Mouse (Mus musculus): ENCODE measurements at regions not wholly inside any gene's neighbourhood (a gene's known extent, or its start where the extent isn't known, plus 50 kb on each side); places are given as distances from the start of the nearest gene placed in this dataset.

- no peak overlapping the region for H3K4me3 ChIP-seq (ENCODE audit: low read depth, low read length)
- WGBS: 70% methylated on average over 6 of the region's 6 CpGs
- peak; percentile 21; the same call in 1 of the 2 replicates for ATAC-seq (ENCODE audit: low read depth)
- no peaks in the 10 kb centered on the region for H3K9me3 ChIP-seq (ENCODE audit: control insufficient read depth, low read length)
- H3K27me3 ChIP-seq (ENCODE audit: control insufficient read depth, insufficient read depth, low read length): no peaks in the 10 kb centered on the region
- no peak overlapping the region for H3K27ac ChIP-seq (ENCODE audit: low read depth, low read length)
- H3K36me3 ChIP-seq (ENCODE audit: control insufficient read depth, insufficient read depth, low read length): no peaks in the 10 kb centered on the region
- H3K4me1 ChIP-seq (ENCODE audit: control insufficient read depth, insufficient read depth, low read length): no peaks in the 10 kb centered on the region
- H3K9ac ChIP-seq (replicated peaks; ENCODE audit: low read depth, low read length): no peak overlapping the region
- H3K4me2 ChIP-seq (ENCODE audit: low read depth, low read length): no peak overlapping the region
Observed at GRCm38 (mm10) chr17:45879478-45880250, 146.0 kb upstream of the 1600014C23Rik start.

DNA sequence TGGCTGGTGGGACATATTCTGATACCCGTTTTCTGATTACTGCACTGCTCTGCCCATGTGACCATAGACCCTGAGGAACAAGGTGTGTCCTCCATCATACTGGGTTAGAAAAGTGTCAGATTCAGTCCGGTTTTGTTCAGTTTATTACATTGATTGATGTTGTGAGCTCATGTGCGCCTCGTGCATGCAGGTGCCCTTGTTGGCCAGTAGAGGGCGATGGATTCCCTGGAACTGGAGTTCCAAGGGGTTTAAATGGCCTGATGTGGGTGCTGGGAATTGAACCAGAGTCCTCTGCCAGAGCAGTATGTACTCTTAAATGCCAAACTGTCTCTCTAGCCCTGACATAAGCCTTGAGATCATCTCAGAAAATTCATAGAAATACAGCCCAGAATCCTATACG is 144.8 kb upstream of the 1600014C23Rik start:
- no peak for ATAC-seq (ENCODE audit: low read depth)
- WGBS: 91% methylated on average over 6 of the region's 6 CpGs
- Histone ChIP-seq H3K4me2 (ENCODE audit: low read depth, low read length) (no peak overlapping the region), H3K27ac (ENCODE audit: low read depth, low read length) (no peak overlapping the region), H3K9me3 (ENCODE audit: control insufficient read depth, low read length) (no peaks in the 10 kb centered on the region), H3K27me3 (ENCODE audit: control insufficient read depth, insufficient read depth, low read length) (no peaks in the 10 kb centered on the region), H3K4me1 (ENCODE audit: control insufficient read depth, insufficient read depth, low read length) (peaks cover 7% of the 10 kb centered on the region; the same call in 1 of the 2 replicates), H3K36me3 (ENCODE audit: control insufficient read depth, insufficient read depth, low read length) (no peaks in the 10 kb centered on the region), H3K9ac (replicated peaks; ENCODE audit: low read depth, low read length) (no peak overlapping the region), H3K4me3 (ENCODE audit: low read depth, low read length) (no peak overlapping the region)

GRCm38 (mm10) chr17:45875325-45875724 is 141.7 kb upstream of the 1600014C23Rik start:
- no peak for ATAC-seq (ENCODE audit: low read depth)
- no peak overlapping the region for H3K4me3 ChIP-seq (ENCODE audit: low read depth, low read length)
- WGBS: 94% methylated on average over 8 of the region's 8 CpGs

DNA sequence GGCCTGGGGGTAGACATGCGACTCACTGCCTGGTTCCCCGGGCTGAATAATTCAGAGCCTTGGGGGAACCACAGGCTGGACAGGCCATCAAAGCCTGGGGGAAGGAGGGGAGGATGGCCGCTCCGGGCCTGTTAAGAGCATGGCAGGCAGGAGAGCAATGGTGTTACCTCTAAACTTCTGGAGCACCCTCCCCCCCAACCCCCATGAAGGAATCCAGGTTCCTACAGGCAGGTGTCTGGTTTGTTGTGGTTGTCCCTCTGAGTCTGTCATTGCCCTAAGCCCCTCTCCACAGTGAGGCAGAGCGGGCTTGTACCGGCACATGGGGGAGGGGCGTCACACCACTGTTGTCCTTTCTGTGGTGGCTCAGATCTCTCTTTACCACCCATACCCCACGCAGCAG is 140.4 kb upstream of the 1600014C23Rik start:
- Histone ChIP-seq H3K27ac (ENCODE audit: low read depth, low read length) (peak overlapping the region; percentile 64), H3K36me3 (ENCODE audit: control insufficient read depth, insufficient read depth, low read length) (no peaks in the 10 kb centered on the region), H3K27me3 (ENCODE audit: control insufficient read depth, insufficient read depth, low read length) (peaks cover 2% of the 10 kb centered on the region; the same call in 1 of the 2 replicates), H3K9ac (replicated peaks; ENCODE audit: low read depth, low read length) (peak overlapping the region; percentile 39; the same call in 1 of the 2 replicates), H3K4me2 (ENCODE audit: low read depth, low read length) (peak overlapping the region; percentile 36), H3K9me3 (ENCODE audit: control insufficient read depth, low read length) (no peaks in the 10 kb centered on the region), H3K4me1 (ENCODE audit: control insufficient read depth, insufficient read depth, low read length) (peaks cover 9% of the 10 kb centered on the region; the same call in 1 of the 2 replicates), H3K4me3 (ENCODE audit: low read depth, low read length) (no peak overlapping the region)
- 12% methylated on average over 8 of the region's 8 CpGs for WGBS
- ATAC-seq (ENCODE audit: low read depth): peak; percentile 42; the same call in 1 of the 2 replicates

More at GRCm38 (mm10) chr17:45875325-45875724, 141.7 kb upstream of the 1600014C23Rik start:
- Histone ChIP-seq H3K4me1 (ENCODE audit: control insufficient read depth, insufficient read depth, low read length) (peaks cover 9% of the 10 kb centered on the region; the same call in 1 of the 2 replicates), H3K27me3 (ENCODE audit: control insufficient read depth, insufficient read depth, low read length) (peaks cover 2% of the 10 kb centered on the region; the same call in 1 of the 2 replicates), H3K27ac (ENCODE audit: low read depth, low read length) (no peak overlapping the region), H3K9me3 (ENCODE audit: control insufficient read depth, low read length) (no peaks in the 10 kb centered on the region), H3K4me2 (ENCODE audit: low read depth, low read length) (no peak overlapping the region), H3K9ac (replicated peaks; ENCODE audit: low read depth, low read length) (no peak overlapping the region), H3K36me3 (ENCODE audit: control insufficient read depth, insufficient read depth, low read length) (no peaks in the 10 kb centered on the region)

- Histone ChIP-seq H3K4me1 (ENCODE audit: control insufficient read depth, insufficient read depth, low read length) (peaks cover 9% of the 10 kb centered on the region; the same call in 1 of the 2 replicates), H3K9ac (replicated peaks; ENCODE audit: low read depth, low read length) (peak overlapping the region; percentile 39; the same call in 1 of the 2 replicates), H3K36me3 (ENCODE audit: control insufficient read depth, insufficient read depth, low read length) (no peaks in the 10 kb centered on the region), H3K4me3 (ENCODE audit: low read depth, low read length) (no peak overlapping the region), H3K4me2 (ENCODE audit: low read depth, low read length) (peak overlapping the region; percentile 36), H3K9me3 (ENCODE audit: control insufficient read depth, low read length) (no peaks in the 10 kb centered on the region), H3K27me3 (ENCODE audit: control insufficient read depth, insufficient read depth, low read length) (peaks cover 2% of the 10 kb centered on the region; the same call in 1 of the 2 replicates), H3K27ac (ENCODE audit: low read depth, low read length) (peak overlapping the region; percentile 64)
- 2% methylated on average over 21 of the region's 21 CpGs for WGBS
- ATAC-seq (ENCODE audit: low read depth): peak; percentile 76
Observed at GRCm38 (mm10) chr17:45873200-45873955, 139.7 kb upstream of the 1600014C23Rik start.

- Histone ChIP-seq H3K27ac (ENCODE audit: low read depth, low read length) (no peak overlapping the region), H3K27me3 (ENCODE audit: control insufficient read depth, insufficient read depth, low read length) (peaks cover 2% of the 10 kb centered on the region; the same call in 1 of the 2 replicates), H3K36me3 (ENCODE audit: control insufficient read depth, insufficient read depth, low read length) (no peaks in the 10 kb centered on the region), H3K9me3 (ENCODE audit: control insufficient read depth, low read length) (no peaks in the 10 kb centered on the region), H3K9ac (replicated peaks; ENCODE audit: low read depth, low read length) (no peak overlapping the region), H3K4me2 (ENCODE audit: low read depth, low read length) (no peak overlapping the region), H3K4me3 (ENCODE audit: low read depth, low read length) (no peak overlapping the region), H3K4me1 (ENCODE audit: control insufficient read depth, insufficient read depth, low read length) (peaks cover 9% of the 10 kb centered on the region; the same call in 1 of the 2 replicates)
- 46% methylated on average over 22 of the region's 22 CpGs for WGBS
- ATAC-seq (ENCODE audit: low read depth): no peak
Observed at GRCm38 (mm10) chr17:45871666-45872653, 138.3 kb upstream of the 1600014C23Rik start.

- peaks cover 9% of the 10 kb centered on the region; the same call in 1 of the 2 replicates for H3K4me1 ChIP-seq (ENCODE audit: control insufficient read depth, insufficient read depth, low read length)
- WGBS: 91% methylated on average over 9 of the region's 9 CpGs
- no peak for ATAC-seq (ENCODE audit: low read depth)
- no peak overlapping the region for H3K9ac ChIP-seq (replicated peaks; ENCODE audit: low read depth, low read length)
- no peak overlapping the region for H3K4me2 ChIP-seq (ENCODE audit: low read depth, low read length)
- H3K27me3 ChIP-seq (ENCODE audit: control insufficient read depth, insufficient read depth, low read length): peaks cover 2% of the 10 kb centered on the region; the same call in 1 of the 2 replicates
- H3K36me3 ChIP-seq (ENCODE audit: control insufficient read depth, insufficient read depth, low read length): no peaks in the 10 kb centered on the region
- H3K27ac ChIP-seq (ENCODE audit: low read depth, low read length): no peak overlapping the region
- H3K4me3 ChIP-seq (ENCODE audit: low read depth, low read length): no peak overlapping the region
- no peaks in the 10 kb centered on the region for H3K9me3 ChIP-seq (ENCODE audit: control insufficient read depth, low read length)
Observed at GRCm38 (mm10) chr17:45871067-45871466, 137.4 kb upstream of the 1600014C23Rik start.
